Mouse (Mus musculus) hindbrain, embryonic 16.5 days (tissue): ENCODE measurements at regions not wholly inside any gene's neighbourhood (a gene's known extent, or its start where the extent isn't known, plus 50 kb on each side); places are given as distances from the start of the nearest gene placed in this dataset.
"Not testable (repeated sequence)": the region's sequence is repeated elsewhere in the genome, so short reads cannot be mapped to it uniquely, and the experiment has no call there.

Source experiments
- ATAC-seq: fragments of 200-750 bp; cut with Nextera tagmentation; 2 replicates; pipeline ENCODE4 v1.8.0; 2017; ENCODE audit warnings: moderate TSS enrichment, moderate library complexity
- H3K27ac ChIP-seq: fragments of 300-500 bp; sonication (generic); 2 replicates; pipeline ENCODE4 v1.5.1; 2014; ENCODE audit warnings: low read depth, mild to moderate bottlenecking, control low read depth, low read length, moderate library complexity
- H3K27me3 ChIP-seq: fragments of 300-500 bp; sonication (generic); replicated peaks from 2 replicates; pipeline ENCODE4 v1.6.1; 2014; ENCODE audit warnings: low read length; ENCODE audit not compliant: control insufficient read depth, insufficient read depth
- H3K36me3 ChIP-seq: fragments of 300-500 bp; sonication (generic); 2 replicates; pipeline ENCODE4 v1.6.1; 2014; ENCODE audit warnings: mild to moderate bottlenecking, low read length, moderate library complexity, mixed read lengths; ENCODE audit not compliant: control insufficient read depth, insufficient read depth
- H3K4me1 ChIP-seq: fragments of 300-500 bp; sonication (generic); 2 replicates; pipeline ENCODE4 v1.6.1; 2014; ENCODE audit warnings: low read depth, low read length; ENCODE audit not compliant: control insufficient read depth, insufficient read depth
- H3K4me2 ChIP-seq: fragments of 300-500 bp; sonication (generic); 2 replicates; pipeline ENCODE4 v1.6.1; 2014; ENCODE audit warnings: mild to moderate bottlenecking, low read length, control low read depth, moderate library complexity
- H3K4me3 ChIP-seq: fragments of 300-500 bp; sonication (generic); 2 replicates; pipeline ENCODE4 v1.5.1; 2014; ENCODE audit warnings: mild to moderate bottlenecking, low read length, control low read depth, moderate library complexity
- H3K9ac ChIP-seq: fragments of 300-500 bp; sonication (generic); 2 replicates; pipeline ENCODE4 v1.6.1; 2014; ENCODE audit warnings: low read depth, mild to moderate bottlenecking, control low read depth, low read length, moderate library complexity
- H3K9me3 ChIP-seq: fragments of 300-500 bp; sonication (generic); 2 replicates; pipeline ENCODE4 v1.6.1; 2014; ENCODE audit warnings: mild to moderate bottlenecking, low read length, moderate library complexity; ENCODE audit not compliant: control insufficient read depth
- WGBS: fragments of 180-500 bp; shearing (Covaris S2); extraction: QIAGEN DNeasy Blood & Tissue Kit; methylation state at CpG from one replicate; pipeline ENCODE4 v1.1.7; 2014; 5-methylcytosine and 5-hydroxymethylcytosine counted together

DNA sequence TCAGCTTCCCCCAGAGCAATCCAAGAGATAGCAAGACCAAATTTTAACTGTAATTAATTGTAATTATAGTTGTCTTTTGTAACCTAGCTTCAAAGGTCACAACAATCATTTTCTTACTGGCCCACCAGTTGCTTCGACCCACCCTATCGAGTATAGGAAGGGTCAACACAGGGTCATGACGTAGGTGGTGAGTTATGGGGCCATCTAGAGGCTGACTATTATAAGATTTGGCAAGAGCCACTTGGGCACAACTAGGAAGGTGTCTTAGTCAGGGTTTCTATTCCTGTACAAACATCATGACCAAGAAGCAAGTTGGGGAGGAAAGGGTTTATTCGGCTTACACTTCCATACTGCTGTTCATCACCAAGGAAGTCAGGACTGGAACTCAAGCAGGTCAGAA, 62.1 kb upstream of the Zfp366 start:
- not testable (repeated sequence) for H3K9ac ChIP-seq, H3K4me1 ChIP-seq, H3K36me3 ChIP-seq, H3K27ac ChIP-seq, H3K4me3 ChIP-seq, H3K4me2 ChIP-seq, H3K27me3 ChIP-seq, ATAC-seq, H3K9me3 ChIP-seq
- WGBS, result 81% methylated on average over 3 of the region's 4 CpGs

DNA sequence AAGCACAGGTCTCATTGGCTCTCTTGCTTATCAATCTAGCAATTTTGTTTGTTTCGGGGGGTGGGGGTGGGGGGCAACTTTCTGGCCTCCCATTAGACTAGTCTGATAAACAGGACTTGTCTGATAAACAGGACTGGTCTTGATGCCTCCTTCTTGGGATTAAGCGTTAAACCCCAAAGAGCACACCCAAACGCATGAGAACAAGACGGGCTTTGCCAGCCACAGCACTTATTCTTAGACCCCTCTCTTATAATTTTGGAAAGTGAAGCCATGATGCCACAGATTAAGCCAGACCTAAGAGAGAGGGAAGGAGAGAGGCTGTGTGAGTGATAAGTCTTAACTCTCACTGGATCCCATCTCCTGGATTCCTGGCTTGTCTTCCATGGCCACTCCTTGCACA, 63.5 kb upstream of the Zfp366 start:
- Histone ChIP-seq H3K9me3 (no peaks in the 10 kb centered on the region; the same call in 1 of the 2 replicates), H3K4me3 (no peak overlapping the region), H3K27ac (no peak overlapping the region), H3K36me3 (no peaks in the 10 kb centered on the region), H3K27me3 (no peaks in the 10 kb centered on the region), H3K4me2 (no peak overlapping the region), H3K9ac (no peak overlapping the region), H3K4me1 (no peaks in the 10 kb centered on the region)
- WGBS, result 100% methylated on average over 4 of the region's 4 CpGs
- ATAC-seq, result no peak

- H3K4me3 ChIP-seq, result no peak overlapping the region
- WGBS, result 93% methylated on average over 3 of the region's 3 CpGs
- H3K27me3 ChIP-seq, result no peaks in the 10 kb centered on the region
Measured at GRCm38 (mm10) chr13:99119941-99120340, 64.7 kb upstream of the Zfp366 start.

DNA sequence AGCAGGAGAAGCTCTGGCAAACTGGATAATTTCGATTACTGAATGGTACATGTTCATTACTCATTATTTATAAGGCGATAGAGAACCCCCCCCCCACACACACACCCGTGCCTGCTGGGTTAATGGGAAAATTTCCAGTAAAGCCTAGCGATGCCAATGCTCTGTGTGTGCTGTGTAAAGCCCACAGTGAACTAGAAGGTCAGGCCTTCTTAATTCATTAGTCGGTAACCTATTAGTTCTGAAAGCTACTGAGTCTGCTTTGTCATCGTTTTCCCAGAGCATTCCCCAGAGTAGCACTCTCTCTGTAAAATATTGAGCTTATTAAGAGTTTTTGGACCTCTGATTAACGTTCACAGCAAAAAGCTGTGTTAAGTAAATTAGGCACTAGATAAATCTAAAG, 65.7 kb upstream of the Zfp366 start:
- H3K4me2 ChIP-seq, result no peak overlapping the region
- ATAC-seq, result no peak
- H3K4me1 ChIP-seq, result no peaks in the 10 kb centered on the region
- 43% methylated on average over 7 of the region's 7 CpGs for WGBS
- H3K27ac ChIP-seq, result no peak overlapping the region
- H3K9me3 ChIP-seq, result no peaks in the 10 kb centered on the region; the same call in 1 of the 2 replicates
- no peaks in the 10 kb centered on the region for H3K27me3 ChIP-seq
- no peak overlapping the region for H3K4me3 ChIP-seq
- H3K36me3 ChIP-seq, result no peaks in the 10 kb centered on the region
- H3K9ac ChIP-seq, result no peak overlapping the region

More at GRCm38 (mm10) chr13:99119941-99120340, 64.7 kb upstream of the Zfp366 start:
- H3K9ac ChIP-seq, result no peak overlapping the region
- H3K27ac ChIP-seq, result no peak overlapping the region
- H3K4me2 ChIP-seq, result no peak overlapping the region
- no peaks in the 10 kb centered on the region for H3K4me1 ChIP-seq
- no peak for ATAC-seq
- no peaks in the 10 kb centered on the region for H3K36me3 ChIP-seq
- H3K9me3 ChIP-seq, result no peaks in the 10 kb centered on the region; the same call in 1 of the 2 replicates

- ATAC-seq, result no peak
- Histone ChIP-seq H3K4me2 (no peak overlapping the region), H3K36me3 (no peaks in the 10 kb centered on the region), H3K9me3 (no peaks in the 10 kb centered on the region), H3K27ac (no peak overlapping the region), H3K27me3 (no peaks in the 10 kb centered on the region), H3K4me3 (no peak overlapping the region), H3K9ac (no peak overlapping the region), H3K4me1 (no peaks in the 10 kb centered on the region)
- 76% methylated on average over 7 of the region's 7 CpGs for whole genome bisulfite sequencing
Measured at GRCm38 (mm10) chr13:99115541-99115940, 69.1 kb upstream of the Zfp366 start.

- Histone ChIP-seq H3K4me3 (no peak overlapping the region), H3K4me2 (no peak overlapping the region)
Measured at GRCm38 (mm10) chr13:99114565-99114964, 70.1 kb upstream of the Zfp366 start.

GRCm38 (mm10) chr13:99111736-99112386, 72.8 kb upstream of the Zfp366 start:
- Histone ChIP-seq H3K4me1 (no peaks in the 10 kb centered on the region), H3K27ac (no peak overlapping the region), H3K36me3 (no peaks in the 10 kb centered on the region), H3K4me3 (no peak overlapping the region), H3K27me3 (no peaks in the 10 kb centered on the region), H3K9me3 (no peaks in the 10 kb centered on the region), H3K9ac (no peak overlapping the region), H3K4me2 (no peak overlapping the region)
- ATAC-seq, result no peak
- WGBS, result 88% methylated on average over 1 of the region's 1 CpGs

More at GRCm38 (mm10) chr13:99114565-99114964, 70.1 kb upstream of the Zfp366 start:
- ATAC-seq, result no peak
- no peaks in the 10 kb centered on the region for H3K9me3 ChIP-seq
- H3K27ac ChIP-seq, result no peak overlapping the region
- H3K9ac ChIP-seq, result no peak overlapping the region
- H3K4me1 ChIP-seq, result no peaks in the 10 kb centered on the region
- H3K27me3 ChIP-seq, result no peaks in the 10 kb centered on the region
- no peaks in the 10 kb centered on the region for H3K36me3 ChIP-seq
- WGBS, result 81% methylated on average over 3 of the region's 3 CpGs

GRCm38 (mm10) chr13:99107983-99108382, 76.6 kb upstream of the Zfp366 start:
- no peaks in the 10 kb centered on the region for H3K4me1 ChIP-seq
- H3K36me3 ChIP-seq, result no peaks in the 10 kb centered on the region
- no peak overlapping the region for H3K4me3 ChIP-seq
- ATAC-seq, result no peak
- no peaks in the 10 kb centered on the region for H3K9me3 ChIP-seq
- H3K4me2 ChIP-seq, result no peak overlapping the region
- WGBS, result 82% methylated on average over 4 of the region's 4 CpGs
- no peak overlapping the region for H3K27ac ChIP-seq
- H3K27me3 ChIP-seq, result no peaks in the 10 kb centered on the region
- H3K9ac ChIP-seq, result no peak overlapping the region

- ATAC-seq, result no peak
- H3K27me3 ChIP-seq, result no peaks in the 10 kb centered on the region
- no peak overlapping the region for H3K9ac ChIP-seq
- WGBS, result 76% methylated on average over 9 of the region's 9 CpGs
- peaks cover 14% of the 10 kb centered on the region for H3K4me1 ChIP-seq
- H3K4me2 ChIP-seq, result no peak overlapping the region
- H3K27ac ChIP-seq, result no peak overlapping the region
- no peaks in the 10 kb centered on the region for H3K36me3 ChIP-seq
- H3K9me3 ChIP-seq, result no peaks in the 10 kb centered on the region
- no peak overlapping the region for H3K4me3 ChIP-seq
Measured at GRCm38 (mm10) chr13:99102089-99102681, 82.4 kb upstream of the Zfp366 start.
